Mouse (Mus musculus) forebrain, embryonic 12.5 days (tissue): ENCODE measurements at regions not wholly inside any gene's neighbourhood (a gene's known extent, or its start where the extent isn't known, plus 50 kb on each side); places are given as distances from the start of the nearest gene placed in this dataset.

ENCODE experiments used
- ATAC-seq: fragments of 200-750 bp; cut with Nextera tagmentation; 2 replicates; pipeline ENCODE4 v1.8.0; 2017; ENCODE audit warnings: moderate TSS enrichment; ENCODE audit not compliant: low FRiP score
- H3K27ac ChIP-seq: fragments of 300-500 bp; sonication (generic); 2 replicates; pipeline ENCODE4 v1.5.1; 2016; ENCODE audit warnings: mild to moderate bottlenecking
- H3K27me3 ChIP-seq: fragments of 300-500 bp; sonication (generic); 2 replicates; pipeline ENCODE4 v1.6.1; 2016; ENCODE audit warnings: mild to moderate bottlenecking
- H3K36me3 ChIP-seq: fragments of 300-500 bp; sonication (generic); replicated peaks from 2 replicates; pipeline ENCODE4 v1.6.1; 2016; ENCODE audit warnings: mild to moderate bottlenecking
- H3K4me1 ChIP-seq: fragments of 300-500 bp; sonication (generic); 2 replicates; pipeline ENCODE4 v1.6.1; 2016
- H3K4me2 ChIP-seq: fragments of 300-500 bp; sonication (generic); 2 replicates; pipeline ENCODE4 v1.6.1; 2016; ENCODE audit warnings: mild to moderate bottlenecking, moderate library complexity
- H3K4me3 ChIP-seq: fragments of 300-500 bp; sonication (generic); replicated peaks from 2 replicates; pipeline ENCODE4 v1.5.1; 2016; ENCODE audit warnings: mild to moderate bottlenecking
- H3K9ac ChIP-seq: fragments of 300-500 bp; sonication (generic); 2 replicates; pipeline ENCODE4 v1.6.1; 2016; ENCODE audit warnings: mild to moderate bottlenecking
- H3K9me3 ChIP-seq: fragments of 300-500 bp; sonication (generic); 2 replicates; pipeline ENCODE4 v1.6.1; 2016
- WGBS: fragments of 180-500 bp; shearing (Covaris S2); methylation state at CpG from one replicate; pipeline ENCODE4 v1.1.7; 2016; 5-methylcytosine and 5-hydroxymethylcytosine counted together

DNA sequence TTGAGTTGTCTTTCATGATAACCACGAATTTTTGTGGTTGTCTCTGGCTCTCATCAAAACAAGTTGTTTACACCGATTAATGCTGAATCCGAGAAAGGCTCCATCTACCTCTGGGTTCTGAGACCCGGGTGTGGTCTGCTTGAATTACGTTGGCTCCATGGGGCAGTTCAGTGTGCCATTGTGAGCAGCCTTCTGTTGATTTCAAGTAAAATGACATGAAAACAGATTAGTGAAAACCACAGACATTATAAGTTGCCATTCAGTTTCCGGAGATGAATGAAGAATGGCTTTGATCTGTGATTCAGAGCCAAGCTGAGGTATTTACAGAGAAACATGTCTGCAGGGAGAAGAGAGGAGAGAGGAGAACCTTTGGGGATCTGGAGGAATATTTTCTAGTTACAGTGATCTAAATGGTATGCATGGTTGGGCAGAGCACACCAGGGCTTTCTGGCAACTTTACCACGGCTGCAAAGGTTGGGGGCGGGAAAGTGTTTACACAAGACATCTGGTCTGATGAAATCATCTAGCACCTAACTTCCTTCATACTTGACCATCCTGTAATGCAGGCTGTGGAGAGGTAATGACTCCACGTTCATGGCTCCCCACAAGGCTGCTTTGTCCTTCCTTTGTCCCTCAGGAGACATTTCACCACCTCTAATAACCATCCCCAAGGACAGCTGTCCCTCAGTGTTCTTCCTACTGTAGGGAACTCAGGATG lies 74.7 kb upstream of the Sesn3 start:
- Histone ChIP-seq H3K36me3 (no peaks in the 10 kb centered on the region), H3K9ac (no peak overlapping the region), H3K27me3 (no peaks in the 10 kb centered on the region), H3K27ac (no peak overlapping the region), H3K4me1 (no peaks in the 10 kb centered on the region), H3K4me3 (no peak overlapping the region), H3K9me3 (no peaks in the 10 kb centered on the region), H3K4me2 (no peak overlapping the region)
- 78% methylated on average over 9 of the region's 9 CpGs for WGBS
- no peak for ATAC-seq

DNA sequence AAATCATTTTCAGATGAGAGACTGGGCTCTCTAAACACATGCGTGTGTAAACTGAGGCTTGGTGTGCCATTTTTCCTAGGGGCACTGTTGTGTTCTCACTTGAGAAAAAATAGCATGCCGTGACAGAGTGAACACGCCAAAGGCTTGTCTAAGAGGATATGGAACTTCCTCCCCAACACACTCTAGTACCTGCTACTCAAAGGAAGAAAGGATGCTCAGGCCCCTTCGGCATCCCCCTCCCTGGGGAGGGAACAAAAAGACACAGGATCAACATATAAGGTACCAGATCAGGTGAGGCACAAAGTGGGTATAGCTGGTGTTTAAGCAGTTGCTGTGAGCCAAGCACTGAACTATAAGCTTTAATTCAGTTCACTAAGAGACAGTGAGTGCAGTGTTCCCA lies 74.0 kb upstream of the Sesn3 start:
- ATAC-seq = no peak
- WGBS = 90% methylated on average over 4 of the region's 4 CpGs
- Histone ChIP-seq H3K4me1 (no peaks in the 10 kb centered on the region), H3K9me3 (no peaks in the 10 kb centered on the region), H3K4me2 (no peak overlapping the region), H3K36me3 (no peaks in the 10 kb centered on the region), H3K27me3 (no peaks in the 10 kb centered on the region), H3K4me3 (no peak overlapping the region), H3K9ac (no peak overlapping the region), H3K27ac (no peak overlapping the region)

DNA sequence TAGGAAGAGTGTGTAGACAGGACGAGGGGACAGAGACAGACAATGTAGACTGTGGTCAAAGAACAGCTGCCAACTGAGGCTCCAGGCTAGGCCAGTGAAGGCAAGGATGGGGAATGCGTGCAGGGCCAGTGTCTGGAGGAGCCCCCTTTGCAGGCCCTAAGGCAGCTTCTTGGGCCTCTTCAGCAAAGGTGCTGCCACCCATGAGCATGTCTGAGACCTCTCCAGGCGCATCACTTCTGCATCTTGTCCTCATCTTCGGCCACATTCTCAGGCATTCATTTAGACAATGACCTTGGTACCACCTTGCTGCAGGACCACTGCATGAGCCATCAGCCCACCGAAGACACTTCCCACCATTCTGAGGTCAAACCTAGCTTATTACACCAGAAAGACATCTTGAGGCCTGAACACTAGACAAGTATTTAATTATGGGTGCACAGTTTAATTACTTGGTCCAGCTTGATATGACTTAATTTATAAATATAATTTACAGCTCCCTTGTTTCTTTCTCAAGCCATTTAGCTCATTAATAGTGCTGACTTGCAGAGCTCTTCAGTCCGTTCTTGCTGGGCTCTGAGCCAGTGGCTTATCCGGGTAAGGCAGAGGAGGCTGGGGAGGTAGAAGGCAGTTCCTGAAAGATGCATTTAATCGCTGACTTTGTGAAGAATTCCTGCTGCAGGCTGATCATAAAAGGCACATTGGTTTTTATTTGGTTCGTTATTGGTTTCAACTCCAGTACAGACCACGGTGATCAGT lies 72.1 kb upstream of the Sesn3 start:
- H3K27ac ChIP-seq = no peak overlapping the region
- H3K4me1 ChIP-seq = no peaks in the 10 kb centered on the region
- no peak overlapping the region for H3K4me2 ChIP-seq
- no peak for ATAC-seq
- no peak overlapping the region for H3K4me3 ChIP-seq
- no peaks in the 10 kb centered on the region for H3K9me3 ChIP-seq
- 87% methylated on average over 10 of the region's 10 CpGs for WGBS
- H3K9ac ChIP-seq = no peak overlapping the region
- no peaks in the 10 kb centered on the region for H3K36me3 ChIP-seq
- H3K27me3 ChIP-seq = no peaks in the 10 kb centered on the region

DNA sequence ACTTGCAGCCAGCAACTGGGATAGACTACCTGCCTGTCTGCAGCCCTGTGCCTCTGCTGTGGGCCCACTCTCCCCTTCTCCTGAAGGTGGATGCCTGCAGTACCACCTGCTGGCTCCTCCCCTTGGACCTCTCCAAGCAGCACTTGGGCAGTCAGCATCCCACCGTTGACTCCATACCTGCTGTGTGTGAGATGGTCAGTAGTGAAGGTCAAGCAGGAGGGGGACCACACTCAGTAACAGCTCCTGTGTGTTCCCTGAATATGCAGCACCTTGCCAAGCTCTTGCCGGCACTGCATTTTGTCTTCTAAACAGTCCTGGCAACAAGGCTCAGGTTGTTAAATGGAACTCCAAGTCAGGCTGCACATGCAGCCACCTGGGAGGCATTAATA lies 71.6 kb upstream of the Sesn3 start:
- Histone ChIP-seq H3K27ac (no peak overlapping the region), H3K4me3 (no peak overlapping the region), H3K9me3 (no peaks in the 10 kb centered on the region), H3K4me2 (no peak overlapping the region), H3K9ac (no peak overlapping the region), H3K36me3 (no peaks in the 10 kb centered on the region), H3K4me1 (no peaks in the 10 kb centered on the region), H3K27me3 (no peaks in the 10 kb centered on the region)
- 77% methylated on average over 2 of the region's 2 CpGs for WGBS
- ATAC-seq = no peak

DNA sequence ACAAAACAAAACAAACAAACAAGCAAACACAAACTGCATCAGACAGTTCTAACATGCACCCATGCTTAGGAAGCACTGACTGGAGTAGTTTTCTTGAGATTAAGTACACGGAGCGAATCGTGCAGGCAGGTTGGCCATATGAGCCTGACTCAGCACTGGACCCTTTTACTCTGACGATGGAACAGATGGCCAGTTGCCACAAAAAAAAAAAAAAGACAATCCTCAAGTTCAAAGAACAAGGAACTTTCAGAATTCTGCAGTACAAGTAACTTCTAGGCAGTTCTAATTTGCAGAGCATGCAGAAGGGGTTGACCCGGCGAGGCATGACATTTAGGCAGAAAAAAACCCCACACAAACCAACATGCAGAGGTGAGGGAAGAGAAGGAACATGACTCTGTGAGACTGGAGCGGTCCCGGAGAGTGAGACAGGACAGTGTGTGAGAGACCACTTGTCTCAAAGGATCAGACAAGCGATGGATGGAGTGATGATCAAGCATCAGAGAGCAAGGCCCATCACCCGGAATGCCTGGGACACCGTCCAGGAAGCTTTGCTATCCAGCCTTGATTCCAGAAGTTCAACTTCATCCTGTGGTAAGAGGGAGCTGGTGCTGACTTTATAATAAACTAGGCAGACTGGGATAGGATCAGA lies 71.0 kb upstream of the Sesn3 start:
- no peak overlapping the region for H3K9ac ChIP-seq
- H3K27ac ChIP-seq = no peak overlapping the region
- ATAC-seq = no peak
- H3K4me1 ChIP-seq = no peaks in the 10 kb centered on the region
- no peaks in the 10 kb centered on the region for H3K9me3 ChIP-seq
- H3K4me3 ChIP-seq = no peak overlapping the region
- 88% methylated on average over 11 of the region's 11 CpGs for WGBS
- no peaks in the 10 kb centered on the region for H3K27me3 ChIP-seq
- H3K4me2 ChIP-seq = no peak overlapping the region
- no peaks in the 10 kb centered on the region for H3K36me3 ChIP-seq

DNA sequence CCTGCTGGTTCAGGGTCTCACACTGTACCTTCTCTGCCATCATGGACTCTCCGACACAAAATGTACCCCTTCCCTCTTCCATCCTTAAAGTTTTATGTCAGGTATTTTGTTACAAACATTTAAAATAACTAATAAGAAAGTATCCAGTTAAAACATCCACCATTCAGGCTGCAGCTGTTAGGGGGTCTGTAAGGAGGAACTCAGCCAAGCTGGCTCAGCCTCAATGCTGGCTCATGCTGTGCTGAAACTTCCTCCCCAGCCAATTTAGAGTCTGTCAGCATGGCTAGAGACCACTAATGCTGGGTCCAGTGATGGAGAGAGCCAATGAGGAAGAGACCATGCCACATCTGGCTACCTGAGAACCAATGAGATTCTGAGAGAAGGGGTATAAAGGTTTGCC lies 70.0 kb upstream of the Sesn3 start:
- Histone ChIP-seq H3K27me3 (no peaks in the 10 kb centered on the region), H3K9ac (no peak overlapping the region), H3K27ac (no peak overlapping the region), H3K4me3 (no peak overlapping the region), H3K36me3 (no peaks in the 10 kb centered on the region), H3K4me1 (no peaks in the 10 kb centered on the region), H3K9me3 (no peaks in the 10 kb centered on the region), H3K4me2 (no peak overlapping the region)
- 94% methylated on average over 1 of the region's 1 CpGs for WGBS
- ATAC-seq = no peak

DNA sequence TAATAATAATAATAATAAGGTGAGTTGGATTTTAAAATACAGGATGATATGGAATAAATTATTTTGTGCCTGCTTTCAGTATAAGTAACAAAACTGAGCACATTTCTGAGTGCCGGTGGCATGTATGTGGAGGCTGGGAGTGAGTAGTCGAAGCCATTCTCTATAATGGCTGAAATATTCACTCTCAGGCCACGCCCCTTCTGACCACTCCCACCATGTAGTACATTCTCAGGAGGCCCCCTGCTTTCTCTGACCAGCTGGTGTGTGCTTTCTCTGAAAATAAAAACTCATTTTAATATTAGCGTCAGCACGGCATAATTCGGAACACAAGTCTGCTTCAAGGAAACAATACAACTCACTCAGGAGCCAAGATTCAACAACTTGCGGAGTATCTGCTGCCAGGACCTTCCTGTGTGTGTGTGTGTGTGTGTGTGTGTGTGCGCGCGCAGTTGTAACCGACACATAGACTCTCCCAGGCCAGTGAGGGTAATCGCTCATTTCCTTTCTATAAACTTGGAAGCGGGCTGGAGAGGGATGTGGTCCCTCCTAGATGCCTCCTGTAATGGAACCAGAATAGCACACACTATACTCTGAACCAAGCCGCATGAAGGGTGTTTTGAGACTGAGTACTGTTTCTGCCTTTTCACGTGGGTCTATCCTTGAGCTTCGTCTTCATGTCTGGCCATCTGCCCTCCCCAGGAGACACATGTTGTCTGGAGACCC lies 67.9 kb upstream of the Sesn3 start:
- H3K4me1 ChIP-seq = no peaks in the 10 kb centered on the region
- no peaks in the 10 kb centered on the region for H3K9me3 ChIP-seq
- no peaks in the 10 kb centered on the region for H3K27me3 ChIP-seq
- no peak for ATAC-seq
- H3K4me2 ChIP-seq = no peak overlapping the region
- H3K9ac ChIP-seq = no peak overlapping the region
- no peak overlapping the region for H3K27ac ChIP-seq
- no peak overlapping the region for H3K4me3 ChIP-seq
- WGBS = 89% methylated on average over 16 of the region's 16 CpGs
- H3K36me3 ChIP-seq = no peaks in the 10 kb centered on the region

DNA sequence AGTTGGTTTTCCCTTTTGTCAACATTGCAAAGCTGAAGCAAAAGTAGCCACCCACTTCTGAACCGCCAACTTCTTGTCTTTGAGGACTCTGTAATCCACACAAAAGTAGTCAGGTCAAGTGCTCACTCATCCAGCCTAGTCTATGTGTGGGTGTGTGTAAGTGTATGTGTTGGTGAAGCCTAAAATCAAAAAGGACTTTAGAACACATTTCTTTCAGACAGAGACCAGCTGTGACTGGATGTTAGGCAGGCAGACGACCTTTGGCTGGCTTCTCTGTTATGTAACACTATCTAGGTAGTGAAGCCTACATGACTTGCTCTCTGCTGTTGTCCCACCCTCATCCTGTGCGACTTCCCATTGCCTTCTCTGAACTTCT lies 67.3 kb upstream of the Sesn3 start:
- ATAC-seq = no peak
- Histone ChIP-seq H3K27ac (no peak overlapping the region), H3K9ac (no peak overlapping the region), H3K36me3 (no peaks in the 10 kb centered on the region), H3K4me3 (no peak overlapping the region), H3K4me1 (no peaks in the 10 kb centered on the region), H3K4me2 (no peak overlapping the region), H3K27me3 (no peaks in the 10 kb centered on the region), H3K9me3 (no peaks in the 10 kb centered on the region)
- 75% methylated on average over 3 of the region's 3 CpGs for WGBS

DNA sequence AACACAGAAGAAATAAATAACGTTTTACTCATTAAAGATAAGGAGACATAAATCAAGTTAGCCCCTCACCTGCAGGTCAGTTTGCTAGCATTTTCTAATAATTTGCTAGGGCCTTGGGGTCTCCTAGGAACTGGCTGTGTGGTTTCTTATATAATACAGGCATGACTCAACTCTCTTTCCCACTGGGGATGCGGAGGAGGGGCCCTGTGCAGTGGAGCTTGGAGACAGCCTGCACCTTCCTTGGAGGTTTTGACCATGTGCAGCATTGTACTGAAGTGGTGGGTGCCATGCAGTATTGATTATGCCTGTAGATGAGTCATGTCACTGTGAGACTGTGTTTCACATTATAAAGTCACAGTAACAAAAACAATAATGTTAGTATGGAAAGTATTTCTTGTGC lies 61.6 kb upstream of the Sesn3 start:
- Histone ChIP-seq H3K4me2 (no peak overlapping the region), H3K36me3 (no peaks in the 10 kb centered on the region), H3K27me3 (no peaks in the 10 kb centered on the region), H3K27ac (no peak overlapping the region), H3K4me3 (no peak overlapping the region), H3K9me3 (no peaks in the 10 kb centered on the region), H3K4me1 (0 out of 2 replicates have a peak, but pooled peaks cover 7% of the 10 kb centered on the region), H3K9ac (no peak overlapping the region)
- ATAC-seq = no peak
- 87% methylated on average over 2 of the region's 2 CpGs for WGBS

DNA sequence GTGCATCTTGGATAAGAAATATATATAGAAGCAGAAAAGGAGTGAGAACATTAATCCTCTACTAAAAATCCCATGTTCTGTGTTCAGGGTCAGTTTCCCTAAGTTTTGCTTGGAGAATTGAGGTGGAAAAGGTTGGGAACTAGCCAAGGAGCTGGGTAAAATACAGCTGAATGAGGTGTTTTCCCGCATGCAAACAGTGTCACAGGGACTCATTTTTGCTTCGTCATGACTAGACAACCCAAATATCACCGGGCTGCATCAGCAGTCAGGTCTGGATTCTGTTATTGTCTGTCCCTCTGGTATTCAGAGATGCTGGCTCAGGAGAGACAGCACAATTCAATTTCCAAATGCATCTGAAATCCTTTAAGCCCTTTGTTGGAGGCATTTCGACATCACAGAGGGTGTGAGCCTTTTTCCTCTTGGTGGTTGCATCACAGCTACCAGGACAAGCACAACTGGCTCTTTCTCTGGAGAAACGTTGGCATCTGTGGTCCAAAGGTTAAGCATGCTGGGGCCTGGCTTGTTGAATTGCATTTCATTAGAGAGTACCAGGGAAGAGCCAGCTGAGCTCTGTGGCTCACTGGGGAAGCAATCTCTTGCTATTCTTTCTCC lies 59.6 kb upstream of the Sesn3 start:
- Histone ChIP-seq H3K9me3 (no peaks in the 10 kb centered on the region), H3K4me2 (no peak overlapping the region), H3K9ac (no peak overlapping the region), H3K4me3 (no peak overlapping the region), H3K4me1 (0 out of 2 replicates have a peak, but pooled peaks cover 7% of the 10 kb centered on the region), H3K27me3 (no peaks in the 10 kb centered on the region), H3K36me3 (no peaks in the 10 kb centered on the region), H3K27ac (no peak overlapping the region)
- no peak for ATAC-seq
- 53% methylated on average over 5 of the region's 5 CpGs for WGBS

DNA sequence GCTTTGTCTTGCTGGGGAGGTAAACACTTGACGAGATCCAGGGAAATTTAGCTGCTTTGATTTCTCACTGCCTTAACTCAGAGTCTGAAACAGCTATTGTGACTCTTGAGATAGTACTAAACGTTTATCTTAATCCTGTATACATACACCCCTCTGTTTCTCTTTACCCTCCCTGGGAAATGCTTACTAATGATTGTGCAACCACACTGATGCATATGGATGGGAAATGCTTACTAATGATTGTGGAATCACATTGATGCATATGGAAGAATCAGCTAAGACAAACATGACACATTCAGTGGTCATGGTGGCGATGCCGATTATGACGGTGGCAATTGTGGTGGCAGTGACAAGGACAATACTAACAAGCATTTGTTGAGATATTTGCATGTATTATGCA lies 58.9 kb upstream of the Sesn3 start:
- Histone ChIP-seq H3K9ac (no peak overlapping the region), H3K36me3 (no peaks in the 10 kb centered on the region), H3K27me3 (no peaks in the 10 kb centered on the region), H3K4me1 (0 out of 2 replicates have a peak, but pooled peaks cover 7% of the 10 kb centered on the region), H3K4me3 (no peak overlapping the region), H3K4me2 (no peak overlapping the region), H3K27ac (no peak overlapping the region), H3K9me3 (no peaks in the 10 kb centered on the region)
- no peak for ATAC-seq
- 74% methylated on average over 5 of the region's 5 CpGs for WGBS

DNA sequence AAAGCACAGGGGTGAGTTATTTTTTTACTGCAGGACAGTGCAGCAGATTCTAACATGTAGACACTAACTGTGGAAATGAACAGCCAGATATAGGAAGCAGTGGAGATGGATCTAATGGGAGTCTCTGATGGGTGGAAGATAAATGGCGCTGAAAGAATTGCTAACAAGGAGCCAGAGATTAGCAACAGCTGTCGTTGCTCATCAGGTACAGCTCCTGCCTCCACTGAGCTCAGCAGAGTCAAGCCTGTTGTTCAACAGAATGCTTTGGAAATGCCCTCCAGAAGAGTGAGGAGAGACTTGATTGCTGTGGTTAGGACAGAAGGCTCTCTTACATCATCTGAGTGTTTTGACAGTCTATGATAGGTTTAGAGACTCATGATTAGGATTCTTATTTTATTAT lies 51.9 kb upstream of the Sesn3 start:
- H3K27me3 ChIP-seq = no peaks in the 10 kb centered on the region
- no peak overlapping the region for H3K4me2 ChIP-seq
- no peaks in the 10 kb centered on the region for H3K36me3 ChIP-seq
- H3K9ac ChIP-seq = no peak overlapping the region
- H3K4me3 ChIP-seq = no peak overlapping the region
- H3K27ac ChIP-seq = no peak overlapping the region
- no peaks in the 10 kb centered on the region for H3K9me3 ChIP-seq
- ATAC-seq = no peak
- no peaks in the 10 kb centered on the region for H3K4me1 ChIP-seq
- 59% methylated on average over 2 of the region's 2 CpGs for WGBS
